Mouse (Mus musculus) retina, postnatal 1 day (tissue): ENCODE data around the gene Syn3.
"Not testable (repeated sequence)": the region's sequence is repeated elsewhere in the genome, so short reads cannot be mapped to it uniquely, and the experiment has no call there.

Experiments used
- DNase-seq: peaks from one replicate; pipeline ENCODE4 v3.0.0-alpha.2; 2012

The Syn3 gene

GRCm38 (mm10) chr10:86139061-86139681 lies 359.5 kb downstream of the Syn3 start:
- DNase-seq, result no peak

DNA sequence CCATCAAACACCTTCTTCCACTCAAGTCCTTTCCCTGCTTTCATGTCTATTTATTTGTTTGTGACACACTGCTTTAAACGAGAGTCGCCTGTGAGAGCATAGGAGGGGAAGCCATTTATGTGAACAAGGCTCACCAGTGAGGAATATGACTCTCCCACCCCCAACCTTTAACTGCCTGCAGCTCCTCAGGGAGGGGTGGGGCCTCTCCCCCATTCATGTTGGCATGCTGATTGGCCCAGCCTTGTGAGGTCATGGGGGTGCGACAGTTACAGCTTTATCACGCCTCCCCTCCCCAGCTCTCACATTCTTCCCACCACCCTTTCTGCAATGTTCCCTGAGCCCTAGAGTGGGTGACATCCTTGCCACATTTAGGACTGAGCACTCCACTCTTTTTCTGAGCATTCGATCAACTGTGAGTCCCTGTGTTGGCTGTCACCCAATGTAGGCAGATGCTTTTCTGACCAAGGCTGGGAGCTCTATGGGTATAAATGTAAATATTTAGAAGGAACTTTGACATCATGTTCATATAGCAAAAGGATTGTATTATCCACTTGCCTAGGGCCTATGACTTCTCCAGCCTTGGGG lies 361.0 kb downstream of the Syn3 start:
- no peak for DNase-seq

- DNase-seq, result no peak
Measured at GRCm38 (mm10) chr10:86137106-86137505, 361.6 kb downstream of the Syn3 start.

- DNase-seq, result no peak
Measured at GRCm38 (mm10) chr10:86136249-86136648, 362.4 kb downstream of the Syn3 start.

DNA sequence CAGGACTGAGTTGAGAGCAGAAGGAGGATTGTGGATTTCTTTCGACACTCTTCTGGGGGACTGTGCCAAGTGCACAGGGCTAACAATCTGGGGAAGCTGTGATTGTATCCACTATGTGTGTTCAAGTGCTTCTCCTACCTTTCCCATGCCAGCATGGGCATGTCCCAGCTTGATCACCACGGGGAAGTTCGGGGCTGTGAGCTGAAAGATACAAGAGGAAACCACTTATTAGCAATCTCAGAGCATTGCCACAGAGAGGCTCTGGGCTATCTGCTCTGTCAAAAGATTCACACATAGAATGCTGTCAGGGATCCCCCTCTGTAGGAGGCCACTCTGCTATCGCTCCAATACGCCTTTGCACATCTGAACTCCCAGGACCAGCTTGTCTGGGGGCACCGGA lies 363.8 kb downstream of the Syn3 start:
- DNase-seq, result no peak

GRCm38 (mm10) chr10:86134336-86134735 lies 364.4 kb downstream of the Syn3 start:
- no peak for DNase-seq

DNA sequence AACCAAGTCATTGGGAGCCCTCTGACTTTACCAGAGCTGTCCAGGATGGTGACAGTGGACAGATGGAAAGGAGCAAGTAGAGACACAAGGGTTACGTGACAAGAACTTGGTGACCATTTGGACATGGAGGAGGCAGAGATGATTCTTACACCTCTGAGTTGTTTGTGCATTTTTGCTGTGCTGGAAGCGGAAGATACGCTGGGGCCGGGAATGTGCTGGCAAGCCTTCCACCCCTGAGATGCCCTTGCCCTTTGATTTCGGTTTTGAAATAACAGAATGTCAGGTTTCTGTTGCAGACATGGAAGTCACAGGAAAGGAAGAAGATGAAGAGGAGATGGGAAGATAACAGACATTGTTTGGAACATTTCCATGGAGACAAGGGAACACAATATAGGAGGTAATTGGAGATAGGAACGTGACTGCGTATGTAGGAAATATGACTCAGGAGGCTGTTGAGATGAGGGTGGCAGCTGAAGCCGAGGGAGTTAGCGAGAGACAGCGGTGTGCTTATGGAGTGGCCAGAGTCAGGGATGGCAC lies 366.2 kb downstream of the Syn3 start:
- DNase-seq, result no peak

- DNase-seq, result no peak
Measured at GRCm38 (mm10) chr10:86129046-86129445, 369.6 kb downstream of the Syn3 start.

- peak; percentile 7 for DNase-seq
Measured at GRCm38 (mm10) chr10:86126478-86126877, 372.2 kb downstream of the Syn3 start.

- no peak for DNase-seq
Measured at GRCm38 (mm10) chr10:86125421-86125820, 373.3 kb downstream of the Syn3 start.

DNA sequence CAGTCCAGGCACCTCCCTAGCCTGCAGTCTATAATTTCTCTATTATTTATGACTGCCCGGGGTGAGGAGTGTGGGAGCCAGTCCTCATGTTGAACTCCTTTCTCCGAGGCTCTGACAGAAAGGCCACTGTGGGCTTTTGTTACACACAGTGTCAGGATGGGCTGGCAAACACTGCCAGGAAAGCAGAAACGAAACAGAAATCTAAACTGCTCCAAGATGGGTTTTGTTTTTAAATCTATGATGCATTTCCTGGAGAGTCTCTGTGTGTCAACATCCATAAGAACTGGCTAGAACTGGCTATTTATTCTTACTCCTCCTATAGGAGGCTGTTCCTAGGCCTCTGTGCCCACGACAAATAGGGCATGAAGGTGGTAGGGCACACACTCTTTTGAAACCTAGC lies 374.6 kb downstream of the Syn3 start:
- DNase-seq, result no peak

DNA sequence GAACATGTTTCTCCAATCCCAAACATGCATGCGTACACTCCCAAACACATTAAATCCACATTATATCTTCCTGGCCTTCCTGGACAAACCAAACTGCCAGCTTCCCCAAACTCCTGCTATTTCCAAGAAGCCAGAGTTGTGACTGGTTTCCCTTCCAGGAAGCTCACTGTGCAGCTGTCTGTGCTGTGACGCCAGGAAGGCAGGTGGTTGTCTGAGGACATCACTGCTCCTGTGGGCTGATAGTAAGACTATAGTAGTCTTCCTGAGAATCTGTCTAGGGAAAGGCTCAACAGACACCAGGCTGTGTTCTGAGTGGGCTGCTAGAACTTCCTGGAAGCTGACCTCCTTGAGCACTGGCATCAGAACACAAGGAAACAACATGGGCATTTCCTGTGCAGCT lies 375.5 kb downstream of the Syn3 start:
- DNase-seq, result no peak

DNA sequence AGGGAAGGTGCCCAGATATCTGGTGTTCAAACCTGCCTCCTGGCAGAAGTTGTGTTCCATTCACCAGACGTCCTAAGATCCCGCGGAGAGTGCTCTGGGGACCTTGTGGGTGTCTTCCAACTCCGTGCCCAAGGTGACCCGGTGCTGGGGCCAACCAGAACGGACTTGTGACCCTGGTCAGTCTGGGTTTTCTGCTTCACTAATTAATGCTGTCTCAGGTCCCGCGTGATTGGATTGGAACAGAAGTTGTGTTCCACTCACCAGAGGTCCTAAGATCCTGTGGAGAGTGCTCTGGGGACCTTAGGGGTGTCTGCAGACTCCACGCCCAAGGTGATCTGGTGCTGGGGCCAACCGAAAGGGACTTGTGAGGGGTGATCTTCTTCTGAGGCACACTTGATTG lies 376.2 kb downstream of the Syn3 start:
- not testable (repeated sequence) for DNase-seq

DNA sequence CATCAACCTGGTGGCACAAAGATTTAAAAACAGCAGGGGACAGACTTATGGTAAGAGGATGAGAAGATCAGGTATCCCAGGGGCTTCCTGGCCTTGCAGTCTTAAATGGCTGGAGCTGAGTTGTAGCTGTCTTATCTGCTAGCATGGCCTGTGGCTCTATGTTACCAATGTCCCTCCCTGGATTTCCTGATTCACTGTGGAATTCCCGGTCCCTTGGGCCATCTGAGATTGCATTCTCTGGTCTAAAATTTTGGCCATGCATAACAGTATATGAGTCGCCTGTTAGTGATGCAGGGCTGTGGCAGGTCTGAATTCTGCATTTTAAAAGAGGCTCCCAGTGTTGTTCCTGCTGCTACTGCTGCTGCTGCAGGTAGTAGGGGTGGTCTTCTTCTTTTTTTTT lies 382.4 kb downstream of the Syn3 start:
- no peak for DNase-seq

DNA sequence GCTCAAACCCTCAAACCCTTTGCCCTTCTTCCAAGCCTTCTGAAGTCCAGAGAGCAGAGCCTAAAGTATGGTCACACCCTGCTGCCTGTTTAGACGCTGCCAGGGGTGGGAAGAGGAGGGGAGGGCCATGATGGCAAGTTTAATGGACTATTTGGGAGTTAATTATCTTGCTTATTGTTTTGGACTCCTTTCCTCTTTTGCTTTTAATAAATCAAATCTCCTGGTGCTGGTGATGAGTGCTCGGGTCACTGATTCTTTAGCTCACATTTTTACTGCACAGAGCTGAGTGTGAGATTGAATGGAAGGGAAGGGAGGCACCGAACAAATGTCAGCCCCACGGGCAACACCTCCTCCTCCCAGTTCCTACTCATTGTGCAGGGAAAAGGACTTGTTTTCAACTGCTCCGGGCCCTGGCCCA lies 384.3 kb downstream of the Syn3 start:
- DNase-seq, result no peak

- no peak for DNase-seq
Measured at GRCm38 (mm10) chr10:86108797-86109196, 389.9 kb downstream of the Syn3 start.

DNA sequence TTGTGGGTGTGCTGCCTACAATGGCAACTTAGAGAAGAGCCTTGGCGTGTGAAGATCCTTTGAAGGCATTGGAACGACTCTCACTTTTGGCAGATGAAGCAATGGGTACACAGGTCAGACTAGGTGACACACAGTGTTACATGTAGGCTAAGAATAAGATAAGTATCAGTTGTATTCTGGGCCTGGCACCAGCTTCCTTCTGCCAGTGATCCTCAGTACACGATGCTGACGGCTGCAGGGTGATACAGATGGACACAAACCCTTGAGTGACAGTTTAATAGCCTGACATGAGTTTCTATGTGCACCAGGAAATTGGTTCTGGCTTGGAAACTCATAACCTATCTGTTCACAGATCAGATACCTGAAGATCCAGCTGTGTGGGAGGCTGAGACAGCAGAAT lies 391.0 kb downstream of the Syn3 start:
- no peak for DNase-seq

DNA sequence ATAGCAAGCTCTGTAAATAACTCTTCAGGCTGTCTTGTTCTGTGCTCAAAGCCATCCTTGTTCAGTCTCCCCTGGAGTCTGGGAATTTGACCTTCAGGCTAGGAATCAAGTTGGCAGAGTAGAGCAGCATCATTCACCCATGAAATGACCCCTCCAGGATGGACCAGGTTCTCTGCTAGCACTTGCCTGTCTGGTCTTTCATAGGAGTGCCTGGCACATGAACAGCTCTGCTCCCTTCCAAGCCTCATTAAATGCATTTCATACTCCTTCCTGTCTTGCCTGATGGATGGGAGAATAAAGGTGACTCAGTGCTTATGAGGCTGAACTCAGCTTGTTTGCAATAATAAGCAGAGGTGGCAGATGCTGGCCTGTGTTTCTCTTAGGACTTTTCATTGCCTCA lies 394.7 kb downstream of the Syn3 start:
- peak; percentile 6 for DNase-seq

DNA sequence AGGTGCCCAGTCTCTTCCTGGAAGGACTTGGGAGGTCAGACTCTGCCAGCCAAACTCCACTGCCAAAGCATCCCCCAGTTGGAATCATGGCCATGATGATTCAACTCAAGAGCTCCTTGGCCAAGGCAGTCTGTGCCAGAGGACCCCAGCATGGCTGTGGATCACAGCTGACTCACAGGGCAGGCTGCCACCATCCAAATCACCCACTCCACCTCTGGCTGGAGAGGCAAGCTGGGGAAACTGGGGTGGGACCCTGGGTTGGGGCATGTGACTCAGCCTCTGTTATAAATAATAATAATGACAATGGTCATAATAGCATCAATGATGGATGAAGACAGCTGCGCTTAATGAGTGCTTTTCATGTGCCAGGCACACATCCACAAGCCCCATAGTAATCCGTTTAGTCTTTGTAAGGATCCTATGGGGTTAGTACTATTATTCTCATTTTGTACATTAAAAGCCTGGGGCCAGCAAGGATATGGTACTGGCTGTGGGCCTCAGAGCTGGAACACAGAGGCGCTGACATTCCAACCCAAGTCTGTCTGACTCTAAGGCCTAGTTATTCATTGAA lies 398.3 kb downstream of the Syn3 start:
- DNase-seq, result no peak

GRCm38 (mm10) chr10:86098363-86098762 lies 400.3 kb downstream of the Syn3 start:
- DNase-seq, result no peak

DNA sequence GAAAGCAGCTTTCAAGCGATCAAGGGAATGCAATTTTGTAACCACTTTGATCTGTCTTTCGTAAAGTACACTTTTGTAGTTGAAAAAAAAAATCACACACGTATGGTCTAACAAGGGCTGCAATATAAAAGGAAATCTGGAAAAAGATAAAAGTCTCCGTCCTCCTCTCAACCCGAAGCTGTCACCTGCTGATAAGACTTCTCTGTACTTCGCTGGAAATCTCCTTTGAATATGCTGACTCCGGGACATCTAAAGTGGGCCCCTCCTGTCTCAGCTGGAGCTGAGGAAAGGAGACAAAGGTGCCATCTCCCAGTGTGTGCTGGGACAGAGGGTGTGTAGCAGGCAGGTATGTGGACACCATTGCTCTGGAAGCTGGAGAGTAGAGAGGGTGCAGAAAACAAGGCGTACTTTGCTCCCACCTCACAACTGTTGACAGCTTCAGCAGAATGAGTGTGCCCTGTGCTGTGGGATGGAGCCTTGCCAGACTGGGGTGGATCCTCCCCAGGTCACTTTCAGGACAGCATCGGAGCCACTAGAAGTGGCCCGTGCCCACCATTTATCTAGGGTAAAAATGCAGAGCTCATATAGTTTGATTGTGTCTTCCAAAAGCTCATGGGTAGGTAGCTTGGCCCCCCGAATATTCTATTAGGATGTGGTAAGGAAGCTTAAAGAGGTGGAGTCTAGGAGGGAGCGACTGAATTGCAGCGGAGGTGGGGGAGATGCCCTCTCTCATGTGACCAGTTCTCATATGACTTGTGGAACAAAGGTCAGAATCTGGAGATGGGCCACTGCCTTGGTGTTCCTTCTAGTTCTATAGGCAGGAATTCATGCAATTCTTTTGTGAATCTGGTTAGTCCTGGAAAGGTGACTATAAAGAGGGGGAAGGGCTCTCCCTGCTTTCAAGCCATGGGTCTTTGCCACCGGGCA lies 405.3 kb downstream of the Syn3 start:
- no peak for DNase-seq

- peak; percentile 34 for DNase-seq
Measured at GRCm38 (mm10) chr10:86091919-86092318, 406.8 kb downstream of the Syn3 start.

- no peak for DNase-seq
Measured at GRCm38 (mm10) chr10:86079921-86080320, 418.8 kb downstream of the Syn3 start.
